Mouse (Mus musculus) G1E (cell line): ENCODE results near the gene Cdkal1.

ENCODE experiments used
- CTCF ChIP-seq: IDR thresholded peaks from 2 replicates; pipeline ENCODE4 v1.5.1; 2012; ENCODE audit warnings: low read depth, low read length, inconsistent platforms, mixed read lengths
- GATA1 ChIP-seq: IDR thresholded peaks from 2 replicates; pipeline ENCODE4 v1.6.1; 2012; ENCODE audit warnings: borderline replicate concordance, low read length, inconsistent platforms, mixed read lengths
- TAL1 ChIP-seq: conservative IDR thresholded peaks from 2 replicates; pipeline ENCODE4 v1.6.1; 2012; ENCODE audit warnings: low read depth, low read length, inconsistent platforms, mixed read lengths

- TF ChIP-seq CTCF: no peak
- no peak for TF ChIP-seq GATA1
- TF ChIP-seq TAL1: no peak
Observed at GRCm38 (mm10) chr13:29778124-29778523, 77.3 kb downstream of the Cdkal1 start.
